Mouse (Mus musculus): Measurements from ENCODE around the gene Alg14.

GRCm38 (mm10) chr3:121407417-121407816, 115.8 kb downstream of the Alg14 start:
- no peak for TF ChIP-seq CTCF (IDR thresholded peaks at IDR 0.05; ENCODE audit: control insufficient read depth, insufficient read depth, insufficient read length)
- TF ChIP-seq CEBPB (IDR thresholded peaks at IDR 0.05; ENCODE audit: low read depth): no peak
- TF ChIP-seq MYOG (IDR thresholded peaks at IDR 0.05; ENCODE audit: control insufficient read depth, extremely low read depth, insufficient read length): no peak

All from C2C12 (cell line).